Mouse (Mus musculus) ovary, adult 18-20 months (tissue): ENCODE measurements around the gene Ccdc188.

Experiments used
- DNase-seq: peaks from one replicate; pipeline ENCODE4 v3.0.0; 2022; ENCODE audit warnings: low spot score, mixed read lengths

Ccdc188 gene

GRCm38 (mm10) chr16:18202061-18202460, 15.6 kb upstream of the Ccdc188 start:
- DNase-seq: no peak

GRCm38 (mm10) chr16:18203430-18204091, 14.1 kb upstream of the Ccdc188 start:
- DNase-seq: no peak

- no peak for DNase-seq
Observed at GRCm38 (mm10) chr16:18210701-18211416, 6.8 kb upstream of the Ccdc188 start.

- DNase-seq: peak; percentile 58
Observed at GRCm38 (mm10) chr16:18211417-18212171, 6.1 kb upstream of the Ccdc188 start.

- no peak for DNase-seq
Observed at GRCm38 (mm10) chr16:18213689-18214088, 4.0 kb upstream of the Ccdc188 start.

GRCm38 (mm10) chr16:18214858-18215257, 2.8 kb upstream of the Ccdc188 start:
- DNase-seq: no peak

GRCm38 (mm10) chr16:18218580-18218996, 909 bp downstream of the Ccdc188 start:
- DNase-seq: no peak

GRCm38 (mm10) chr16:18220001-18220400, 2.3 kb downstream of the Ccdc188 start:
- no peak for DNase-seq

- no peak for DNase-seq
Observed at GRCm38 (mm10) chr16:18220856-18221542, 3.3 kb downstream of the Ccdc188 start.

- no peak for DNase-seq
Observed at GRCm38 (mm10) chr16:18221543-18221898, 3.8 kb downstream of the Ccdc188 start.

GRCm38 (mm10) chr16:18222188-18222587, 4.5 kb downstream of the Ccdc188 start:
- DNase-seq: no peak

GRCm38 (mm10) chr16:18227187-18227586, 9.5 kb downstream of the Ccdc188 start:
- DNase-seq: no peak

- no peak for DNase-seq
Observed at GRCm38 (mm10) chr16:18227897-18228422, 10.3 kb downstream of the Ccdc188 start.

- no peak for DNase-seq
Observed at GRCm38 (mm10) chr16:18228856-18229255, 11.2 kb downstream of the Ccdc188 start.

- DNase-seq: no peak
Observed at GRCm38 (mm10) chr16:18229622-18230021, 11.9 kb downstream of the Ccdc188 start.

- no peak for DNase-seq
Observed at GRCm38 (mm10) chr16:18230617-18231016, 12.9 kb downstream of the Ccdc188 start.

GRCm38 (mm10) chr16:18231047-18231446, 13.4 kb downstream of the Ccdc188 start:
- no peak for DNase-seq

- DNase-seq: no peak
Observed at GRCm38 (mm10) chr16:18231451-18231850, 13.8 kb downstream of the Ccdc188 start.

- DNase-seq: no peak
Observed at GRCm38 (mm10) chr16:18233451-18233850, 15.8 kb downstream of the Ccdc188 start.

- no peak for DNase-seq
Observed at GRCm38 (mm10) chr16:18233919-18234670, 16.4 kb downstream of the Ccdc188 start.

- peak; percentile 63 for DNase-seq
Observed at GRCm38 (mm10) chr16:18234671-18235388, 17.2 kb downstream of the Ccdc188 start, which contains the start of gene Zdhhc8. Zdhhc8 (minus strand) TSS chr16:18235136.
